Mouse (Mus musculus) cortical plate, adult 2 months (tissue): ENCODE data around the gene Trpv2. TPM values are rescaled to one million over a fixed set of nuclear protein-coding genes. Genes with fewer than 3 reads are reported as not detected.
A peak's percentile ranks its signal among the peaks of the same experiment; 100 is the strongest.

Source experiments
- H3K27ac ChIP-seq: fragments of 200-500 bp; 2 replicates; pipeline ENCODE4 v1.5.1; 2012; ENCODE audit warnings: low read length, control low read depth, inconsistent platforms; ENCODE audit not compliant: insufficient read depth
- H3K4me1 ChIP-seq: fragments of 200-500 bp; 2 replicates; pipeline ENCODE4 v1.6.1; 2011; ENCODE audit warnings: low read length; ENCODE audit not compliant: control insufficient read depth, insufficient read depth
- H3K4me3 ChIP-seq: fragments of 200-500 bp; 2 replicates; pipeline ENCODE4 v1.5.1; 2011; ENCODE audit warnings: mild to moderate bottlenecking, low read length, control low read depth; ENCODE audit not compliant: insufficient read depth
- CTCF ChIP-seq: fragments of 200-500 bp; IDR thresholded peaks from 2 replicates; pipeline ENCODE4 v1.5.1; 2011; ENCODE audit warnings: mild to moderate bottlenecking, control low read depth, low read length; ENCODE audit not compliant: insufficient read depth; ENCODE audit errors: extremely low read depth
- POLR2A ChIP-seq: fragments of 200-500 bp; IDR thresholded peaks from 2 replicates; pipeline ENCODE4 v1.6.1; 2011; ENCODE audit warnings: mild to moderate bottlenecking, low read length, control low read depth; ENCODE audit not compliant: insufficient read depth; ENCODE audit errors: extremely low read depth
- polyA plus RNA-seq: library from polyadenylated mRNA; depleted of rRNA; stranded (reverse); fragments of >200 nt; gene quantifications from 2 replicates; pipeline ENCODE4 v1.2.3, GENCODE M21; 2012

Gene Trpv2
- polyA plus RNA-seq, 1 experiment: 23.4 TPM

DNA sequence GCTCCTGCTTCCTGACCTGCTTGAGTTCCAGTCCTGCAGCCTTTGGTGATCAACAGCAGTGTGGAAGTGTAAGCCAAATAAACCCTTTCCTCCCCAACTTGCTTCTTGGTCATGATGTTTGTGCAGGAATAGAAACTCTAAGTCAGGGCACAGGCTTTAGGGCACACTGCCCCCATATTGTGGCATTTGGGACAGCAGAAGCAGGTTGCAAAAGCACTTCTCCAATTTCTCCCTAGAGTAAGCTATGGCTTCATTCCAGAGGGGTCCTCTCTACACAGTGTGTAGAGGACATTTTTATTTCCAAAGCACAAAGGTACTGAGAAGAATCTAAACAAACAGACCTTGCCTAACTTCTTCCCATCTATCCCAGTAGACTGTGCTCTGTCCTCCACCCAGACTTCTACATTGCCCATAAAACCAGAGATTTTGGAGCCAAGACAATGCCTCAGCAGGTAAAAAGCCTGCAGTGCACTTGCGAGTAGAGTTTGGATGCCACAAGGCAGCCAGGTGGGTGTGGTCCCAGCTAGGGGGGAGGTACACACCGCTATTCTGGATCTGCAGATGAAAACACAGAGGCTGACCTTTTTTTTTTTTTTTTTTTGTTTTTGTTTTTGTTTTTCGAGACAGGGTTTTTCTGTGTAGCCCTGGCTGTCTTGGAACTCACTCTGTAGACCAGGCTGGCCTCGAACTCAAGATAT, 47.4 kb downstream of the Trpv2 start:
- Histone ChIP-seq H3K27ac (no peak overlapping the region), H3K4me3 (no peak overlapping the region), H3K4me1 (peaks cover 2% of the 10 kb centered on the region)
- TF ChIP-seq CTCF: no peak
- TF ChIP-seq POLR2A: no peak

DNA sequence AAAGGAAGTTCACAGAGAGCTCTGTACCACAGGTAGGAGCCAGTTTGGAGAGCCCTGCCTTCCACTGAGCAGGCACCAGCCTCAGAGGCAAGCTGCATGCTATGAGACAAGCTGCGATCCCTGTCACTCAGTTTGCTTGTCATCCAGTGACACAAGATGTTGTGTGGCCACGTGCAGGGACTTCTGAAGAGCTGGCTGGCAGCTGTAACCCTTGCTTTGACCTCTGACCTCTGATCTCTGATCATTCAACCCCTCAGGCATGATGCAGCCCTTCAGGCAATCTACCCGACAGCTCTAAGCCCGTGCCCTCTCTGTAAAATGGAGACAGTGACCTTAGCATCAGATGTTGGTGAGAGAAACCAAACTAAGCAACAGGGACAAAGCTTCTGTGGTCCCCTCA, 48.6 kb downstream of the Trpv2 start:
- Histone ChIP-seq H3K27ac (no peak overlapping the region), H3K4me1 (peaks cover 2% of the 10 kb centered on the region), H3K4me3 (no peak overlapping the region)
- TF ChIP-seq CTCF: no peak
- no peak for TF ChIP-seq POLR2A

DNA sequence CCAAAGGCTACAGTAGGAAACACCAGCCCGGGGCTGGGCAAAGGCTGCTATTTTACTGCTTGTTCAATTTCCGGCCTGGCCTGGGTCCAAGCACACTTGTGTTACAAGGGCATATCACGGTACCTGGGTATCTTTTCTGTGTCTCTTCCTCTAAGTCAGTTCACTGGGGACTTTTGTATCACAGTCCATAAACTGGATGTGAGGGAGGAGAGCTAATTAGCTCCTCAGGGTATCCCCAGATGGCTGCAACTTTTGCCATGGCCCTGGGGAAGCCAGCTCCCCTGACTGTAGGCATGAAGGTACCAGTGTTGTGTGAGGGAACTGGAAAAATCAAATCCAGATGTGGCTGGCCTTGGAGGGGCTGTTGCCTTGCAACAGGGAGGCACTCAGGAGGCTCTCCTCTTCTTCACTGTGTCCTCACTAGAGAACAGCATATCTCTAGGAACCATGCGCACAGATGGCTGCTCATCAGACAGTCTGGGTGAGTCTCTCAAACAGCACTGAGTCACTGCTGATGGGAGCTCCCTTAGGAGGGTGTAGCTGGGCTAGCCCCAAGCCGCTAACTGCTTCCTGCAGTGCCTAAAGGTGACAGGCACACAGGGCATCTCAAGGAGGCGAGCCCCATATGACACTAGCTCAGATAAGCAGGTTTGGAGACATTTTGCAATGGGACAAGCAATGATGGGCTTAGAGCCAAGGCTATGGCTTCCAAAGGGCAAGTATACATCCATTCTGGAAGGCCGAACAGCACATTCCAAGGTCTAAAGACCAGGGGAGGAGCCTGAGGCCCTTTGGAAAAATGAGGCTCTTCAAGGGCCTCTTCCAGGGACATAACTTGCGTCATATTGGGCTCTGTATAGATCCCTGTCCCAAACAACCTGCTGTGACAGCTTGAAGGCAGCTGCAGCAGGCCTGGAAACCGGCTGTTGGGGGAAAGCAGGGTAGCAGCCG, 50.3 kb downstream of the Trpv2 start:
- H3K4me3 ChIP-seq: no peak overlapping the region
- TF ChIP-seq POLR2A: no peak
- no peak for TF ChIP-seq CTCF
- H3K4me1 ChIP-seq: peaks cover 2% of the 10 kb centered on the region
- peak overlapping the region; percentile 43; the same call in 1 of the 2 replicates for H3K27ac ChIP-seq

DNA sequence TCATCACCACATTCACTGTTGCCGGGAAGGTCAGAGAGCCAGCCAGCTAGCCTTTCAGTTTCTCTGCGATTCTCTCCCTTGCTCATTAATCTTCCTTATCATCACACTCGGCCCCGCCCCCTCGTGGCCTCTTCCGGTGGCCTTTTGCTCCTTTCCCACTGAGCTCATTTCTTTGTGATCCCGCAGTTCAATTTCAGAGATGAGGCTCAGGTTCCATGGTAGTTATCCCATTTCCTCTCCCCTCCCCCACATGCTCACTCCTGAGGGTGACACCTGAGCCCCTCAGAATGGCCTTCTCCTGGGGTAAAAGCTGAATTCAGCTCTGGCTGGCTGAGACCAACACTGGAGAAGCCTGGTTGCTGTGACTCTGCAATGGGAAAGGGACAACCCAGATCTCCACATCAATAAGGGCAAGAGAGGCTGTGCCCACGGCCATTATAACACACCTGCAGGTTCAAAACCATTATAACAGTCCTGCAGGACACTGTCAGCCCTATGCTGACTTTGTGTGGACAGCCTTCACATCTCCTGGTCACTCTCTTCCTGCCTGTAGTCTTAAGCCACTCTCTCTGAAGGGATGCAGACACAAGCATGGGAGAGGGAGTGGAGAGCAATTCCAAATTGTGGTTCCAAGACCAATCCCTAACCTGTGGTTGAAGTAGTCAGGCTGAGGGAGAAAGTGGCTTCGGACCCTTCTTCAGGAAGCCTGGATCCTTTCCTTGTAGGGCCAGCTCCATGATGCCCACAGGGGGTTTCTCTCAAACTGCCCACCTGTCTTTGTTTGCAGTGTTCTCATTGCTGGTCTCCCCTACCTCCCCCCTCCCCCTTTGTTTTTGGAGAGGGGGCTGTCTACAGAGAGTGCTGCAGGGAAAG, 55.3 kb downstream of the Trpv2 start:
- TF ChIP-seq CTCF (no peak), POLR2A (no peak)
- peaks cover 7% of the 10 kb centered on the region for H3K4me1 ChIP-seq
- no peak overlapping the region for H3K4me3 ChIP-seq
- H3K27ac ChIP-seq: no peak overlapping the region

DNA sequence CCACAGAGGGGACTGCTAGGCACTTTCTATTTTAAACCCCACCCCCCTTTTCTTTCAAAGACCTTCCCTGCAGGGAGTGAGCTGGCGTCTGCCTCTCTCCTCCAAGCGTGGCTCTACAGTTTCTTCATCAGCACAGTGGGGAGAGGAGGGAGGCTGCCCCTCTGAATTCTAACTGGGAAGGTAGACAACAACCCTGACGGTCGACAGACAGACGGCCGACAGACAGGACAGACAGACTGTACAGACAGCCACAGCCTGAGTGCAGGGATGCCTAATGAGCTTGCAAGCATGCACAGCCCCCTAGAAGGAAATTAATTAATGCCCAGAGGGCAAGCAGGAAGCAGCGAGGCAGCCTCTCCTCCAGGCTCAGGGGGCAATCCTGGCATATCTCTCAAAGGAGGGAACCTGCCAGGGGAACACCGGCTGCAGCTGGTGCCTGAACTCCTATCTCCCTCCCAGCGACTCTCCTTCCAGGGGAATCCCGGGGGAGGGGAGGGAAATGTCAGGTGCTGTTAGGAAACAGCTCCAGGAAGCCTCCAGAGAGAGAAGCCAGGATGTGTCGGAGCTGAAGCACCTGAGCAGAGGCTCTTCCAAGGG, 56.0 kb downstream of the Trpv2 start:
- Histone ChIP-seq H3K4me1 (peaks cover 6% of the 10 kb centered on the region), H3K4me3 (no peak overlapping the region), H3K27ac (no peak overlapping the region)
- TF ChIP-seq POLR2A: no peak
- TF ChIP-seq CTCF: no peak

DNA sequence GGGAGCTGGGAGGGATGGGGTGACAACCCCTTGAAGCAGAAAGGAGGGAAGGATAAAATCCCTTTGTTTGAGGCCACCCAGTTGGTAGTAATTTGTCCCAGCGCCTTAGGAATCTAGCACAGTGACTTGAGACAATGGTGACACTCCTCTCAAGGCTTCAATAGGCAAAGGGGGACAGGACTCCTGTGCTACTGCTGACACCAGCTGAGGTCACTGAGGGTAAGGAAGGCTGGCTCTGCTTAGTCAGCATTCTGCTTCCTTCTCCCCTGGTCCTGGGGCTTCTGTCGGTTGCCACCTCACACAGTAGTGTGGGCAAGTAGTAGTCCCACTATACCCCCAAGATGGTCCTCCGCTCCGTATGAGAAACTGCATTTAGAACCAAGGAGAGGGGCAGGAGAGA, 56.9 kb downstream of the Trpv2 start:
- no peak overlapping the region for H3K4me3 ChIP-seq
- no peak overlapping the region for H3K27ac ChIP-seq
- peaks cover 6% of the 10 kb centered on the region for H3K4me1 ChIP-seq
- no peak for TF ChIP-seq POLR2A
- no peak for TF ChIP-seq CTCF

DNA sequence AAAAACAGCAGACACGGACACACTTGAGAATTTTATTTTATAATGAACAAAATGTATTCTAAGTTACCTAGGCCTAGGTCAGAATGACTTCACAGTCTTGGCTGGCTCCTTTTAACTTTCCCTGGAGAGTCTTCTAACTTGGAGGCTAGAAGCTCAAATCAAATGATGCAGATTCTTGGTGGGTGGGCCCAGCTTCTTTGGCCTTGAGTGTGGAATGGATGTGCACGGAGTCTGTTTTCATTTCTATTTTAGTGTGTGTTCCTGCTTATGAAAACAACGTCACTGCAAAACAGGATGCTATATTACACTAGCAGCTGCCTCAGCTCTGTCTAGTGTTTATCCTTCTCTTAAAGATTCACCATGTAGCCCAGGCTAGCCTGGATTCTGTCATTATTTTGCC, 61.1 kb downstream of the Trpv2 start:
- TF ChIP-seq CTCF (no peak), POLR2A (no peak)
- H3K4me1 ChIP-seq: peaks cover 7% of the 10 kb centered on the region; the same call in 1 of the 2 replicates
- no peak overlapping the region for H3K4me3 ChIP-seq
- H3K27ac ChIP-seq: no peak overlapping the region

DNA sequence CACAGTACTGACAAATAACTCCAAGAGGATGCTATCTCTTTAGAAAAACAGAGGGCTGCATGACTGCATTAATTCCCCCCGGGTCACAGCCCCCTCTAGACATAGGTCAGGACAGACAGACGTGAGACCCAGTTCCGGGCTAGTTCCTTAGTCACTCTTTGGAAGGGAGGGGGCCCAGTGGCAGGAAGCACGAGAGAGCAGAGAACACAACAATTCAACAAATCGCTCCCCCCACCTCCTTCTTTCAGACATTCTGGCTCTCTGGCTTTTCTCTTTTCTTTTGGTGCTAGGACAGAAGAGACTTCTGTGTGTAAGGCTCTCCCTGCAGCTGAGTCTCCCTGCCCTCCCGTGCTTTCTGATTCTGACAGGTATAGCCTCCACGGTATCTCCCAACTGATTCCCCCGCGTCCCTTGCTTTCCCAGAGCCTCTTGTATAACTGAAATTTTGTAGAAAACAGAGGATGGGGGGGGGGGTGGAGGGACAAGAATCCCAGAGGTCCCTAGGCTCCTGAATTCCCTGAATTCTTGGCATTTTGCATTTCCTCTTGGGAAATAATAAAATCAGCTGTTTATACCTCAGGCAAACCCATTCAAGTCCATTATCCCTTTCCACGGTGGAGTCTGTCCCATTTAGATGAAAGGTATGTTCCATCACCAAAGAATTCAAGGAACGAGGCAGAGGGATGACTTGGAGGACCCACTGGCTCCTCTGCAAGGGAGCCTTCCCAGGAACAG, 62.0 kb downstream of the Trpv2 start:
- TF ChIP-seq POLR2A (no peak), CTCF (no peak)
- 0 out of 2 replicates have a peak overlapping the region, but pooled peaks have one; percentile 54 for H3K27ac ChIP-seq

More for the DNA sequence above, 62.0 kb downstream of the Trpv2 start:
- H3K4me3 ChIP-seq: no peak overlapping the region
- peaks cover 5% of the 10 kb centered on the region; the same call in 1 of the 2 replicates for H3K4me1 ChIP-seq
